Mouse (Mus musculus) gastrocnemius, adult 2 months (tissue): Measurements from ENCODE around the gene Rnf121. TPM values are rescaled to one million over a fixed set of nuclear protein-coding genes. Genes with fewer than 3 reads are reported as not detected.

Experiments used
- DNase-seq: peaks from one replicate; pipeline ENCODE4 v3.0.0; 2022
- H3K27ac ChIP-seq: fragments of 200-600 bp; 2 replicates; pipeline ENCODE4 v1.8.1; 2022; ENCODE audit warnings: mild to moderate bottlenecking
- H3K4me3 ChIP-seq: fragments of 200-600 bp; 2 replicates; pipeline ENCODE4 v1.8.1; 2022; ENCODE audit warnings: mild to moderate bottlenecking, moderate library complexity
- CTCF ChIP-seq: fragments of 200-600 bp; IDR thresholded peaks from 2 replicates; pipeline ENCODE4 v1.8.1; 2022; ENCODE audit warnings: antibody characterized with exemption, mild to moderate bottlenecking, moderate library complexity
- intact Hi-C: fragments of 180-260 bp; cut with DNase I; formaldehyde crosslinking; loops from one replicate; pipeline ENCODE4 v1.15.1; 2025
- long read RNA-seq, 2 experiments: library from polyadenylated mRNA; stranded (forward); transcript quantifications; one replicate each; pipeline ENCODE4 v2.0.0; 2021
- total RNA-seq, 2 experiments: library from RNA; stranded (reverse); gene quantifications; 2 replicates each; pipeline ENCODE4 v1.2.3; 2021

Rnf121 gene
- 10 to 100 TPM; 23.3 to 25.7 TPM for total RNA-seq
- long read RNA-seq, experiment 1, transcript Rnf121-202 (9 exons, 2,249 nt) = major isoform, 34 of 42 reads
- long read RNA-seq, experiment 1, partial matches to known transcripts = 1 of 42 reads
- long read RNA-seq, experiment 1, other reads (novel, unspliced or antisense) = 4 of 42 reads
- long read RNA-seq, experiment 2, transcript Rnf121-201 (9 exons, 2,344 nt) = minor isoform, 5 of 44 reads
- long read RNA-seq, experiment 2, transcript Rnf121-202 (9 exons, 2,249 nt) = major isoform, 37 of 44 reads
- long read RNA-seq, experiment 2, partial matches to known transcripts = 0 of 44 reads
- long read RNA-seq, experiment 2, other reads (novel, unspliced or antisense) = 2 of 44 reads

DNA sequence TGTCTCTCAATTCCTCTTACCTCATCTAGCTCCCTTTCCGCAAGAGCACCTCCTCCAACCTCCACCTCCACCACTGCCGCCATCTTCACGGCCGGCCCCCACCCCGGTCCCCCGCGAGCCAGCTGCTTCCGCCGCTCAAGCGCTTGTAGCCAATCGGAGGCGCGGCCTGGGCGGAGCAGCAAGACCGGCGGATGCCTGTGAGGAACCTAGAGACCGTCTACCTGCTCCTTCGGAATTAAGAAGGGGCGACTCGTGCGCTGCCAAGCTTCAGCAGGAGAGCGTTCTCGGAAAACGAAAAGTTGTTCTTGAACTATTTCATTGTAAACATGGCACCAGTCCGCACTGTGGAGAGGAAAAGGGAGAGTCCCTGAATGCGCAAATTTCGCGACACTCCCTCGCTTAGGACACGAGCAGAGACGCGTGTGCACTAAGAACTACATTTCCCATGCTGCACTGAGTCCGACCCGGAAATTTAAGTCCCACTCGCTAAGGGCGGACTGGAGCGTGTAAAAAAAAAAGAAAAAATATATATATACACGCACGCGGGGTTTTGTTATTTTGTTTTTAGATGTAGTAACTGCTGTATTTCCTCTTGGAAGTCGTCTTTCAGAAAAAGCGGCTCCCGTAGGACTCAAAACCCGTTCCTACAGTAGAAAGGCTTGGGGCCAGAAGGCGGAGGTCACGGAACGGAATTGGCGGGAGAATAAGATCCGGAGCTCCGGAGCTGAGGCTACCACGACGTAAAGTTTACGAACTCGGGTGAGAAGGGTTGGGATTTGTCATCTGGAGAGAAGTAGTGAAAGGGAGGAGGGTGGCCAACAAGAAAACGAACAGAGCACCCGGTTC is at the start of gene Rnf121, which contains the start of the genes Xndc1 and Xntrpc:
TSS of gene Rnf121 (minus strand) at position 424 of the 846 bp plus-strand sequence.
TSS of gene Xndc1 (plus strand) at position 466 of the 846 bp plus-strand sequence.
TSS of gene Xntrpc (plus strand) at position 668 of the 846 bp plus-strand sequence.
- TF ChIP-seq CTCF = no peak
- peak within 1 kb of the TSS; percentile 92 for H3K27ac ChIP-seq
- peak within 1 kb of the TSS; percentile 77 for H3K4me3 ChIP-seq
- DNase-seq = peak; percentile 97
- intact Hi-C loops = loop anchor here (10.0 kb wide), 1 partner anchor 400 kb away; the partner anchor contains the start of gene Clpb

DNA sequence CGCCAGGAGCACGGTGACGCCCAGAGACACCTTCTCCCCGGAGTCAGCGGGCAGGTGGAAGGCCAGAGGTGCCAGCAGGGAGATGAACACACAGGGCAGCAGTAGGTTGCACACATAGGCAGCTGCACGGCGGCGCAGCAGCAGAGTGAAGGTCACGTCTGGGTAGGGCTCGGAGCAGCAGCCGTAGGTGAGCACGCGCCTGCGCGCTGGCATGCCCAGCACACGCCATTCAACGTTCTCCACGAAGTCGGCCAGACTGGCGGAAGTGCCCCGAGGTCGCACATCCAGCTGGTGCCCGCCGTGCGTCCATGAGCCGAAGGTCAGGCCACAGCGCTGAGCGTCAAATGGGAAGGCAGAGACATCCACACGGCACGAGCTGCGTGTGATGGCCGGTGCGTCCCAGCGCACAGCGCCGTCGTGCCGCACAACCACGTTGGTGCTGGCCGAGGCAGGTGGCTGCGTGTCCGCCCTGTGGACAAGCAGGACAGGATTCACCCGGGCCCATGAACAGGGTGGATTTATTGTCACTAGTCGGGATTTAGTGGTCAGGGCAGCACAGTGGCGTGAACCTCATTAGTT is 48.0 kb upstream of the Rnf121 start:
- Histone ChIP-seq H3K4me3 (no peak overlapping the region), H3K27ac (no peak overlapping the region)
- no peak for TF ChIP-seq CTCF
- intact Hi-C loops = no loop called here
- peak; percentile 35 for DNase-seq

DNA sequence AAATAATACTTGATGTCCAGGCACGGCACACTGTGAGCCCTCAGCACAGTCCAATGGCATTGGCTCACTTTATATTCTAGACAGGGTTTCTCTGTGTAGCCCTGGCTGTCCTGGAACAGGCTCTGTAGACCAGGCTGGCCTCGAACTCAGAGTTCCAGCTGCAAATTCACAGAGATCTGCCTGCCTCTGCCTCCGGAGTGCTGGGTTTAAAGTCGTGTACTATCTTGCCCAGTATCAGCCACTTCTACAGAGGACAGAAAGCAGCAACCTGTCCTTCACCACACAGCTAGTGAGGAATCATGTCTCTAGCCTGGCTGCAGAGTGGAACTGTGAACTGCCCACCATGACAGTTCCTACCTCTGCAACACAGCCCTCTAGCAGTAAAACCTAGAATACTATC is 44.5 kb upstream of the Rnf121 start:
- DNase-seq = no peak
- H3K4me3 ChIP-seq = no peak overlapping the region
- TF ChIP-seq CTCF = no peak
- H3K27ac ChIP-seq = peak overlapping the region; percentile 6
- intact Hi-C loops = no loop called here

DNA sequence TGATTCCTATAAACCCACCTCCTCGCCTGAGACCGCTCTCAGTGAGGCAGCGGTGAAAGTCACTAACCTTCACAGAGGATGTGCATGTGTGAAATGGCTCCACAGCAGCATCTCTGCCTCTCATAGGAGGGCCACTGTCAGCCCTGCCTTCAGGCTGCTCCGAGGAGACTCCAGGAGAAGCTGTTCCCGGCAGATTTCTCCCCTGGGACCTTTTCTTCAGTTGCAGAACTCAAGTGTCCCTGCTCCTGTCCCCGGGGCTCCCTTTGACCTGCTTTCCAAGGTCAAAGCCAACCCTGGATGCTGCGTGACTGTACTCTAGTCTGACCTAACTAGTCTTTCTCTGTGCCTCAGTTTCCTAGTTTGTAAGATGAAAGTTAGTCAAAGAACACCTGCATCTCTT is 43.9 kb upstream of the Rnf121 start, which contains the start of gene Art5:
TSS of gene Art5 (minus strand) at position 319 of the 400 bp plus-strand sequence.
- Histone ChIP-seq H3K27ac (peak within 1 kb of the TSS; percentile 67), H3K4me3 (peak within 1 kb of the TSS; percentile 71)
- TF ChIP-seq CTCF = no peak
- DNase-seq = peak; percentile 29
- intact Hi-C loops = no loop called here

DNA sequence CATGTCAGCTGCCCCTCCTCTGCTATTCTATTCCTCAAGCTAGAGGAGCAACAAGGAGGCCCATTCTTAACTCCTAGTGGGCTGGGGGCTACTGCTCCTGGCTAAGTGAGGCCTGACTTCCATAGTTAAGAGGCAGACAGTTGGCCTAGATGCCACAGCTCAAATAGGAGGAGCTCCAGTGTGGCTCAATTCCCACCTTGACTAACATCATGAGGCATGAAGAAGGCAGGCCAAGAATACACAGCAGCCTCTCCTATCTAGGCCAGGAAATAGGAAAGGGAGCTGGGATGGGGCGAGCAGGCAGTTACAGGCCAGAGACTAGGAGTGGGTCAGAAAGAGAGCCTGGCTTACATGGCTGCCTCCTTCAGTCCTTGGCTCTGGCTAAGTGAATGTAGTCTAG is 42.9 kb upstream of the Rnf121 start:
- Histone ChIP-seq H3K27ac (peak overlapping the region; percentile 67), H3K4me3 (peak overlapping the region; percentile 71)
- intact Hi-C loops = no loop called here
- no peak for TF ChIP-seq CTCF
- peak; percentile 61 for DNase-seq

DNA sequence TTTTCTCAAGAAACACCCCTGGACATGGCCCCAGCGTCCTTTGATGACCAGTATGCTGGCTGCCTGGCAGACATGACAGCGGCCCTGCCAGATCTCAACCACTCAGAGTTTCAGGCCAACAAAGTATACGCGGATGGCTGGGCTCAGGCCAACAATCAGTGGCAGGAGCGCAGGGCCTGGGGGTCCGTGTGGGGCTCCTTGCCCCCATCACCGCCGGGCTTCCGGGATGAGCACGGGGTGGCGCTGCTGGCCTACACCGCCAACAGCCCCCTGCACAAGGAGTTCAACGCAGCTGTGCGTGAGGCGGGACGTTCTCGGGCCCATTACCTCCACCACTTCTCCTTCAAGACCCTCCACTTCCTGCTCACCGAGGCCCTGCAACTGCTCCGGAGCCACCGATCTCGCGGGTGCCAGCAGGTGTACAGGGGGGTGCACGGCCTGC is 41.5 kb upstream of the Rnf121 start:
- Histone ChIP-seq H3K4me3 (peak overlapping the region; percentile 71), H3K27ac (peak overlapping the region; percentile 67; the same call in 1 of the 2 replicates)
- peak; percentile 58 for DNase-seq
- intact Hi-C loops = no loop called here
- no peak for TF ChIP-seq CTCF

DNA sequence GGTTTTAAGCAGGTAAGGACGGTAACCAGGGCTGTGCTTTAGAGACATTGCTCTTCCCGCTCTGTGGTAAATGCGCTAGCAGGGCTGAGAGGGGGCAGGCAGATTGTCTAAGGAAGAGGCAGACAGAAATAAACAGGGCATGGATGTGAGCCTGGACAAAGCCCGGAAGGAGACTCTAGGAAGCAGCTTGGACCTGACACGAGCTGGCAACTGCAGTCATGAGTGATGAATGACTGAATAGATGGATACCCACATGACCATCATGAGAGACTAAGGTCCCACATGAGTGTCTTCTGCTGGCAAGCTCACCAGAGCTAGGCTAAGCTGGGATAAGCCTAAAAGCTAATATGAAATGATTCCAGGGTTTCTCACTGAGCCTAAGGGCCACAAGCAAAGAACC is 38.9 kb upstream of the Rnf121 start:
- Histone ChIP-seq H3K27ac (peak overlapping the region; percentile 97), H3K4me3 (peak overlapping the region; percentile 71)
- TF ChIP-seq CTCF = no peak
- intact Hi-C loops = no loop called here
- peak; percentile 58 for DNase-seq

DNA sequence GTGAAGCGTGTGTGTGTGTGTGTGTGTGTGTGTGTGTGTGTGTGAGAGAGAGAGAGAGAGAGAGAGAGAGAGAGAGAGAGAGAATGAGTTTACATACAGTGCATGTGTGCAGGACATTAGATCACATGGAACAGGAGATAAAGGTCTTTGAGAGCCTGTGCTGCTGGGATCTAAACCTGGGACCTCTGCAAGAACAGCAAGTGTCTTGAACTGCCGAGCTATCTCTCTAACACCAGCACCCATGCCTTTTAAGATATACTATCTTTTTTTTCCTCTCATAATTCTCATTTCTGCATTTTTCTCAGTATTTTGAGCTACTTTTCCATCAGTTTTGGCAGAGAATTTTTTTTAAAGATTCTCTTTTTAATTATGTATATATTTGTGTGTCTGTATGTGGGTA is 38.3 kb upstream of the Rnf121 start:
- TF ChIP-seq CTCF = no peak
- H3K27ac ChIP-seq = peak overlapping the region; percentile 97
- H3K4me3 ChIP-seq = peak overlapping the region; percentile 71
- intact Hi-C loops = no loop called here
- no peak for DNase-seq

DNA sequence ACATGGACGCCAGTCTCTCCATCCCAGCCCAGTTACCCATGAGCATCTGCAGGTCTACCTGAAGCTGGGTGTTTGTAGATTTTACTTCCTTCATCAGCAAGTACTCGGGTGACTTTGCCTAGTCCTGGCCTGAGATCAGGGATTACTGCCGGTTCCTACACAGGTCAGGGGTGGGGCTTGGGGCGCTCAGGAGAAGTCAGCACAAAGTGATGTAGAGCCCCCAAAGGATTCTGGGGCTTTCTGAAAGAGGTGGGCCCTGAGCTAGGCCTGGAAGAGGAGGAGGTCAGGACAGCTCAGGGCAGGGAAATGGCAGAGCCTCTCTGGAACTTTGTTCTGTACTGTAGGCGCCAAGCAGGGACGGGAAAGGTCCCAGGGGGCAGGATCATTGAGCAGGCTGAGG is 37.4 kb upstream of the Rnf121 start:
- TF ChIP-seq CTCF = no peak
- H3K4me3 ChIP-seq = peak overlapping the region; percentile 71
- H3K27ac ChIP-seq = peak overlapping the region; percentile 97
- intact Hi-C loops = no loop called here
- DNase-seq = peak; percentile 67

DNA sequence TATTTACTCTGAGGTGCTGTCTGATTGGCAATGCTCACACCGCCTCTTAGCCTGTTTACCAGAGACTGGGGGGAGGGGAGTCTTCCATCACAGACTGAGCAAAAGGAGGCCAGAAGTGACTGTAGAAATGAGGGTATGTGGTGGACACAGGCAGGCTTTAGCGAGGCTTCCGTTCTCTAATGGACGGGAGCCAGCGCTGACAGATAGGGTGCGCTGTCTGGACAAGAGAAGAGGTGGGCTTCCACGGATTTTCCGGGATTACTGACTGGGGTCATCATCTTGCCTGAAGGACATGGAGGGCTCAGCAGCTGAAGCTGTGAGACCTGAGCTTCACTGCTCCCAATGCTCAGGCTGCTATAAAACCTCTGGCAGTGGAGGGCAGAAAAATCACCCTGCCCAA is 37.0 kb upstream of the Rnf121 start:
- DNase-seq = peak; percentile 66
- Histone ChIP-seq H3K27ac (peak overlapping the region; percentile 97), H3K4me3 (peak overlapping the region; percentile 71)

DNA sequence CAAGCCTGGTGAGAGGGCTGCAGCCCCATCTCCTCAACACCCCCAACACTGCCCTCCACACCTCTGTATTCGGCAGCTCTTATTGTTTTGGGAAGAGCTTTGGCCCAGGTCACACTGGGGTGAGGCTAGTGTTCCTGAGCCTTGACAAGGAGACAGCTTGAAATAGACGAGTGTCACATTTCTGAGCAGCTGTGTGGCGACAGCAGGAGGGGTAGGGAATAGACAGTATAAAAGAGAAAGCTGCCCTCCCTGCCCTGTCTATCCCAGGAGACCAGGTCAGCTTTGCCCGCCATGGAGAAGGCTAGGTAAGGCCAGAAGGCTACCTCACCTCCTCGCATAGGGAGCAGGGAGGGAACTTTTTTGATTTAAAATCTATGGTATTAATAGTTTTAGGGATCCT is 36.2 kb upstream of the Rnf121 start, which contains the start of gene Art1:
TSS of gene Art1 (plus strand) at position 257 of the 400 bp plus-strand sequence.
- intact Hi-C loops = no loop called here
- H3K4me3 ChIP-seq = peak within 1 kb of the TSS; percentile 71
- H3K27ac ChIP-seq = peak within 1 kb of the TSS; percentile 97
- TF ChIP-seq CTCF = no peak
- DNase-seq = peak; percentile 82

More for the DNA sequence above, 37.0 kb upstream of the Rnf121 start:
- TF ChIP-seq CTCF = peak; percentile 36
- intact Hi-C loops = no loop called here

DNA sequence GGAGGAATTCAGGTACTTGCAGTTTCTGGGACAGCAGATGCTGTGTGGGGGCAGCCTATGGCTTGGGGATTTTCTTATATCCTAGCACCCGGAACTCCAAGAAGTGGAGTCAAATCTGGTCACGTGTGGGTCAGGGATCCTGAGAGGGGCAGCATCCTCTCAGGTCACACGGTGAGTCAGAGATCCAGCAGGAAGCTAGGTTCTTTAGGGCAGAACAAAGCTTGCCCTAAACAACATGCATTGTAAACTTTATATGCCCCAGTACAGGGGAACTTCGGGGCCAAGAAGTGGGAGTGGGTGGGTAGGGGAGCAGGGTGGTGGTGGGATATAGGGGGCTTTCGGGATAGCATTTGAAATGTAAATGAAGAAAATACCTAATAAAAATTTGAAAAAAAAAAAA is 35.6 kb upstream of the Rnf121 start:
- peak; percentile 14 for DNase-seq
- intact Hi-C loops = no loop called here
- Histone ChIP-seq H3K4me3 (peak overlapping the region; percentile 71), H3K27ac (peak overlapping the region; percentile 97)
- TF ChIP-seq CTCF = no peak
